In the genomic region with DNA sequence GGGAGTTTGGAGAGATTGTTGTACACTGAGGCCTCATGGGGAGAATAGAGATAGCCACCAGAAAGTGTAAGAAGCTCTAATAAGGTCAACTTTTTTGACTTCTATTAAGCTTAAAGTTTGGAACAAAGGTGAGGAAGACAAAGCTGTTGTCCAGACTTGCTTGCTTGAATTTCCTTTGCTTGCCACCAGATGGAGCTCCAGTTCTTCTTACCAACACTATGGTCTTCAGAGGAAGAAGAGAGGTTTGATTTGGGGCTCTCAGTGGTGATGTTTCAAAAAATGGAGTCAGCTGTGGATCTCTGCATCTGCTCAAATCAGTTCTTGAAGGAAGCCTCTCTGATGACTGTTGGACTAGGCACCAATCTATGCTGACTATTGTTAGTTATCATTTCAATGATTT, we compare ENCODE assay signal across 18 mouse cellular contexts. TPM values are rescaled to one million over a fixed set of nuclear protein-coding genes. Genes with fewer than 3 reads are reported as not detected.
DNase-seq lines count a peak whose midpoint lies in the region; ATAC-seq and TF ChIP-seq lines count a peak whose summit lies in the region.
"Not testable (repeated sequence)": the region's sequence is repeated elsewhere in the genome, so short reads cannot be mapped to it uniquely, and the experiment has no call there.
"Had no signal": no experiment of that assay in that cellular context is flagged by ENCODE, and none has a peak within 500 bp of the region (broad histone marks: within the 10 kb centered on the region; RNA-seq: fewer than 3 reads in every experiment).

No protein-coding gene starts in this region.

- not testable (repeated sequence) for H3K4me1 ChIP-seq in MEL (ENCODE audit: control insufficient read depth in 1 of 2, insufficient read depth in 2 of 2, low read length in 2 of 2); liver, embryonic 14.5 days (replicated peaks; ENCODE audit: control insufficient read depth in 2 of 2, insufficient read depth in 2 of 2, low read length in 1 of 2); midbrain, postnatal 0 days (ENCODE audit: insufficient read depth, low read length)

- H3K4me3 ChIP-seq in MEL (ENCODE audit: control insufficient read depth in 1 of 2, insufficient read depth in 1 of 2, low read depth in 2 of 2, low read length in 2 of 2); liver, embryonic 14.5 days (ENCODE audit: insufficient read depth in 1 of 2, low read depth in 2 of 2, low read length in 2 of 2); midbrain, postnatal 0 days (ENCODE audit: low read depth, low read length): not testable (repeated sequence)

- not testable (repeated sequence) for H3K36me3 ChIP-seq in MEL (ENCODE audit: control insufficient read depth in 1 of 2, insufficient read depth in 2 of 2, low read length in 2 of 2); liver, embryonic 14.5 days (replicated peaks; ENCODE audit: control insufficient read depth, insufficient read depth, low read depth); midbrain, postnatal 0 days (ENCODE audit: insufficient read depth, low read length)

- H3K9ac ChIP-seq in MEL (ENCODE audit: control insufficient read depth, low read depth, low read length, poor library complexity, severe bottlenecking); liver, embryonic 14.5 days (replicated peaks); midbrain, postnatal 0 days (replicated peaks; ENCODE audit: low read length, poor library complexity, severe bottlenecking): not testable (repeated sequence)

- not testable (repeated sequence) for H3K79me2 ChIP-seq in MEL (ENCODE audit: control insufficient read depth, insufficient read depth, low read length, poor library complexity)

- peak; percentile 63 for TF ChIP-seq RAD21 in MEL (IDR thresholded peaks at IDR 0.05; ENCODE audit: low read depth, low read length)

- DNase-seq in MEL (ENCODE audit: low read depth, low spot score), result peak; percentile 9
- DNase-seq in cerebellum, postnatal 14 days, result peak; percentile 25 to 31
- DNase-seq in kidney, adult 9 months, result peak; percentile 13
- DNase-seq in layer of hippocampus, postnatal 10 days (ENCODE audit: low spot score in 2 of 2), result peak; percentile 23 to 25
- not testable (repeated sequence) for DNase-seq in liver, embryonic 14.5 days (ENCODE audit: low read depth in 3 of 3, low spot score in 3 of 3); midbrain, postnatal 0 days (ENCODE audit: low spot score)

- peak; percentile 90 for ATAC-seq in granulocyte monocyte progenitor cell, adult 5-6 weeks (replicated peaks; ENCODE audit: poor library complexity, severe bottlenecking)
- not testable (repeated sequence) for ATAC-seq in liver, embryonic 14.5 days (ENCODE audit: insufficient read depth); midbrain, postnatal 0 days (ENCODE audit: low FRiP score)

- not testable (repeated sequence) for H3K9me3 ChIP-seq in MEL (replicated peaks; ENCODE audit: insufficient read depth, low read length); liver, embryonic 14.5 days (ENCODE audit: control insufficient read depth, low read length); midbrain, postnatal 0 days (ENCODE audit: low read length)

- H3K27ac ChIP-seq in MEL (ENCODE audit: control insufficient read depth, low read depth, low read length); liver, embryonic 14.5 days; midbrain, postnatal 0 days (ENCODE audit: low read depth, low read length): not testable (repeated sequence)

- not testable (repeated sequence) for TF ChIP-seq POLR2A in MEL (IDR thresholded peaks at IDR 0.05; ENCODE audit: control insufficient read depth in 1 of 2, insufficient read depth in 1 of 2, low read depth in 1 of 2, low read length in 2 of 2, poor library complexity in 1 of 2)

- peak; percentile 16 to 56 (median 47); a peak in 5 of 6 replicates for TF ChIP-seq CTCF in MEL (IDR thresholded peaks at IDR 0.05 in 2 of 3, conservative IDR thresholded peaks at IDR 0.05 in 1 of 3; ENCODE audit: control insufficient read depth in 1 of 3, insufficient read depth in 1 of 3, low read depth in 2 of 3, low read length in 3 of 3, poor library complexity in 1 of 3, severe bottlenecking in 1 of 3)
- 0 out of 2 replicates have a peak, but pooled peaks have one; percentile 9 for TF ChIP-seq CTCF in liver, embryonic 14.5 days (IDR thresholded peaks at IDR 0.05; ENCODE audit: low read depth)
- TF ChIP-seq CTCF in midbrain, postnatal 0 days (IDR thresholded peaks at IDR 0.05), result peak; percentile 57

- H3K27me3 ChIP-seq in MEL (ENCODE audit: control insufficient read depth in 1 of 2, insufficient read depth in 2 of 2, low read length in 2 of 2); liver, embryonic 14.5 days (ENCODE audit: control insufficient read depth, insufficient read depth, low read length); midbrain, postnatal 0 days (ENCODE audit: insufficient read depth, low read length): not testable (repeated sequence)

- TF ChIP-seq EP300 in MEL (IDR thresholded peaks at IDR 0.05; ENCODE audit: low read depth in 1 of 2, low read length in 2 of 2); liver, embryonic 14.5 days (IDR thresholded peaks at IDR 0.05; ENCODE audit: low read depth): not testable (repeated sequence)

- not testable (repeated sequence) for H3K4me2 ChIP-seq in liver, embryonic 14.5 days (ENCODE audit: low read depth); midbrain, postnatal 0 days (ENCODE audit: low read depth, low read length, poor library complexity, severe bottlenecking)

TF ChIP-seq in MEL, 35 proteins besides CTCF, POLR2A, EP300 and RAD21:
- TF ChIP-seq SMC3 (IDR thresholded peaks at IDR 0.05; ENCODE audit: low read depth, low read length) (peak; percentile 66), ZC3H11A (IDR thresholded peaks at IDR 0.05; ENCODE audit: low read depth, low read length) (peak; percentile 55; the same call in 1 of the 2 replicates)

RNA-seq across cellular contexts. Expression of a gene that starts 44.1 kb away (rescaled TPM):
- total RNA-seq in MEL (2012; rRNA removed), result not detected in 2 replicates
- not detected for polyA plus RNA-seq in MEL (2012; ENCODE audit: insufficient read depth in 1 of 2, insufficient read length in 2 of 2, low read depth in 1 of 2, low replicate concordance in 2 of 2, missing spikeins in 1 of 2)
- not detected in 2 replicates for total RNA-seq in granulocyte monocyte progenitor cell, adult 5-6 weeks (2014; fragmentation: Nextera tagmentation)
- not detected in 2 replicates for total RNA-seq in granulocyte monocyte progenitor cell, adult 5-6 weeks (2017)
- total RNA-seq in layer of hippocampus, postnatal 10 days (2021), result not detected
- not detected in 2 replicates for polyA plus RNA-seq in liver, embryonic 14.5 days (2012; rRNA removed)
- polyA plus RNA-seq in liver, embryonic 14.5 days (2014; fragmentation: Nextera tagmentation; extraction: Ambion mirVana), result not detected in 2 replicates
- not detected in 2 replicates for total RNA-seq in midbrain, postnatal 0 days (2014; rRNA removed)
- polyA plus RNA-seq in midbrain, postnatal 0 days (2015; fragmentation: Nextera tagmentation; extraction: Ambion mirVana), result not detected in 2 replicates
- total RNA-seq: adrenal gland, postnatal 10 days; gastrocnemius, postnatal 14 days; heart, postnatal 25 days; left cerebral cortex, adult 8-10 months had no signal
- polyA plus RNA-seq: embryonic facial prominence, embryonic 10.5 days; erythroblast, embryonic 14.5 days; forebrain, embryonic 15.5 days; heart, embryonic 10.5 days; kidney, embryonic 15.5 days; lung, embryonic 15.5 days; neural tube, embryonic 14.5 days had no signal
